Mouse (Mus musculus) spleen, adult 2 months (tissue): ENCODE measurements around the gene Speer4f2.
"Not testable (repeated sequence)": the region's sequence is repeated elsewhere in the genome, so short reads cannot be mapped to it uniquely, and the experiment has no call there.

Source experiments
- CTCF ChIP-seq: fragments of 200-500 bp; IDR thresholded peaks from 2 replicates; pipeline ENCODE4 v1.5.1; 2011; ENCODE audit warnings: mild to moderate bottlenecking, inconsistent platforms; ENCODE audit not compliant: insufficient read depth, insufficient read length, insufficient replicate concordance; ENCODE audit errors: extremely low read depth
- POLR2A ChIP-seq: fragments of 200-500 bp; IDR thresholded peaks from 2 replicates; pipeline ENCODE4 v1.6.1; 2011; ENCODE audit warnings: low read depth, low read length, inconsistent platforms

DNA sequence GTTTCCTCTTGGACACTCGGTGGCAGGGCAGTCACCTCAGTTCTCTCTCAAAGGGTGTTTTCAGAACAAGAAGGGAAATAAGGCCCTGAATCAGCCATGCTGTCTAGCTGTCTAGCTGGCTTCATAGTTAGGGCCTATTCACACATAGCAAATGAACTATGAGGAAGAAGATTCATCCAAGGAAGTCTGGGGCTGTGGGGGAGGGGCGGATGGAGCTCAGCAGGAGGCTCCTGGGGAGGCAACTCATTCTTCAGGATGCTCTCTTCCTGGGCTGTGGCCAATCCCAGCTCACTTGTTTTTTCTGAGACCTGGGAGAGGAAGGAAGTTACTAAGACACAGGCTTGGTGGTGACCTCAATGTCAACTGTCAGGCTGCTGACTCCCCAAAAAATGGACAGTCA is 27.2 kb upstream of the Speer4f2 start:
- TF ChIP-seq POLR2A, CTCF: not testable (repeated sequence)
